Mouse (Mus musculus) monocyte, adult 2 months (primary cell): ENCODE results near the gene Slc29a3.
"Not testable (repeated sequence)": the region's sequence is repeated elsewhere in the genome, so short reads cannot be mapped to it uniquely, and the experiment has no call there.

Experiments
- DNase-seq, 2 experiments: peaks; one replicate each; pipeline ENCODE4 v3.0.0; 2022; ENCODE audit warnings: low spot score in 2 of 2, low read depth in 1 of 2

Slc29a3 gene

DNA sequence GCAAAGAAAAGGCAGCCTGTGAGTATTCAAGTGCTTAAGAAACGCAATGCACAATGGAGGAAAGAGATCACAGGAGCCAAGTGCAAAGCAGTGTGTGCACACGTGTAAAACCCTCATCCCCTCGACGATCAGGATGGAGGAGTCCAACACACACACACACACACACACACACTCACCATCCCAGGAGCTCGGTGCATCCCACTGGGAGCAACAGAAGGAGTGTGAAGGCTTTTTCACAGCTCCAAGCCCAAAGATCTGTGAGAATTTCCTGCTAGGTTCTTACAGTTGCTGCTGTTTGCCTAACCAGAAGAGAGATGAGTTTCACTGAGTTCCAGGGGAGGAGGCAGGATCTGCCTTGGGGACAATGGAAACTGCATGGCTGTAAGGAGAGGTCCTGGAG is 20.9 kb downstream of the Slc29a3 start:
- DNase-seq, result no peak

DNA sequence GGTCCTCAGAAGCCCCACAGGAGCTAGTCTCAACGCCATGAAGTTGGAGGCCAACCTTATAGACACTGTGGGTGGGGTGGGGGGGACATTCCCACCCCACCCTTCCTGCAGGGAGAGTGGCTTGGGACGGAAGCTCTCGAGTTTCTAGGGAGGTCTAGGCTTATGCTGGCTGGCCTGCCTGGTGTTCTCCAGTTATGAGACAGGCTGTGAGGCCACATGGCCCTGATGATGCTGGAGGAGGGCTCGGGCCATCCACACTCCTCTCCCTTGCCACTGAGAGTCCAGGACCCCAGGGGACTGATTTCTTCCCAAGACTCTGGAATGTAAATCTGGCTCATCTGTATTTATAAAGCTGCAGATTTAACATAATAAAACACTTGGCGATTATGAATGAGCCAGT is 25.3 kb downstream of the Slc29a3 start:
- DNase-seq, result no peak

DNA sequence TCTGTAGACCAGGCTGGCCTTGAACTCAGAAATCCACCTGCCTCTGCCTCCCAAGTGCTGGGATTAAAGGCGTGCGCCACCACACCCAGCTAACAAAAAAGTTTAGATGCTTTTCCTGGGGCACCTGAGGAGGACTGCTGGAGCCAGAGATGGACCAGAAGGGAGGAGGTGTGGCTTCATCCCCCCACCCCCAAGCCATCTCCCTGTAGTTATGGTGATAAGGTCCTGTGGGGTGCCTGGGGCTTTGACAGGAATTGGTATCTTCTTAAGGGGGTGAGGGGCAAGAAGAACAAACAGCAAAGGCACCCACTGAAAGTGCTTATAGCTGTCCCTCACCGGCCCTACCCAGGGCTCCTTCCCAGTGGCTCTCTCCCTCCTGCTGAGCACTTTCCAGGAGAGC is 25.7 kb downstream of the Slc29a3 start:
- no peak for DNase-seq

DNA sequence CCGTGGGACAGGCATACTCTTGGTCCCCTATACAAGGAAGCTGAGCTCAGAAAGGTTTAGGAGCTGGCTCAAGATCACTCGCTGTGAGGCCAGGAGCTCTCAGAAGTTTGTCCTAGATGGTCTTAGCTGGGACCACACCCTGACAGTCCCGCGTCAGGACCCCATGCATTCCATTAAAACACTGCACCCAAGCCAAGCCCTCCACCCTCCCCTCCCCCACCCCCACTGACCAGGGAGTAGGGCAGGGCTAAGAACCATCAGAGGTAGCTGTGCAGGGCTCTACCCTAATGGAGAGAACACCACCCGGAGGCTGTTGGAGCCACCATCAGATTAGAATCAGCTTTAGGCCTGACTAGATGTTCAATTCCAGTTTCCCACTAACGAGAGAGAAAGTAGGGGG is 28.1 kb downstream of the Slc29a3 start:
- DNase-seq, result no peak

DNA sequence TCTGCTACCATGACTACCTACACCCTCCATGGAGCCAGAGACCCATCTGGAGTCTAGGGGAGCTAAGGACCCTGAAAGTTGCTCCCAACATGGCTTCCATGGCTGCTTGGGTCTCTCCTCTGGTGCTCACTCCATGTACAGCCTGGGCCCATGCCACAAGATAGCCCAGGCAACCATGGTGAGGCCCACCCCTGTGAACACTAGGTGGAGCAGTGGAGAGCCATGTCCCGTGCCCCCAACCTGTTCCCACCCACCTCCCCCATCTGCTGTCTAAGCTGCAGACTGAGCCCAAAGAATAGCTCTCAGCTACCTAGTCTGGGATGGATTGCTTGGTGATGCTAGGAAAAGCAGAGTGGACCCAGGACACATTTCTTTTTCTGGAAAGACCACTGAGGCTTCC is 29.2 kb downstream of the Slc29a3 start:
- no peak for DNase-seq

DNA sequence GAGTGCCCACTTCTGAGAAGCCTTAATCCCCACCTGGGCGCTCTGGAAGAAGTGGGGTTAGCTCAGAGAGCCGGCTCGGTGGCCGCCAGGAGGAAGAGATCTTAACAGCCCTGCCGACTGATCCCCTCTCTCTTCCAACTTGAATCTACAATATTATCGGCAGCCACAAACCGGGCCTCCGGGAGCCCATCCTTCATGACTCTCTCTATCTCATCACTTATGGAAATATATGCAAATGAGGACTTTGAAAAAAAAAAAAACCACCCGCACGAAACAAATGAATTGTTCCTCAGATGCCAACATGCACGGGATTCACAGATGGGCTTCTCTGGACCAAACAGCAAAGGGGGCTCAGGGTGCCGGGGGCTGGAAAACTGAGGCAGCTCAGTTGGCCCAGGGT is 31.0 kb downstream of the Slc29a3 start:
- DNase-seq, result no peak

DNA sequence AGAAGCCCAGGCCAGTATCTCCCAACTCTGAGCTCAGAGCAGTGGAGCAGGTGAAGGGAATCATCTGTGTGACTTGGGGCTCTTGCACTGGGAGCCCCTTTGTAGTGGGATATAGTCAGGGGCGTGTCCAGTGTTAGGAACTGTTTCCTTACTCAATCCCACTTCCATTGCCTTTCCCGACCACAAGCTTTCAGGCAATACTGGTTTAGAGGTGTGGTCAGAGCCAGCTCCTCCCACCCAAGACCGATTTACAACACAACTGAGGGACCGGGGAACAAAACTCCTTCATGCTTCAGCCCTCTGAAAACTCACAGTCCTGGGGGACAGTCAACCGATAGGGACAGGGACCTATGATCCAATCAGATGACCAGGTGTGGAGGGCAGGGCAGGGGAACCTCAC is 32.1 kb downstream of the Slc29a3 start:
- DNase-seq, result no peak

DNA sequence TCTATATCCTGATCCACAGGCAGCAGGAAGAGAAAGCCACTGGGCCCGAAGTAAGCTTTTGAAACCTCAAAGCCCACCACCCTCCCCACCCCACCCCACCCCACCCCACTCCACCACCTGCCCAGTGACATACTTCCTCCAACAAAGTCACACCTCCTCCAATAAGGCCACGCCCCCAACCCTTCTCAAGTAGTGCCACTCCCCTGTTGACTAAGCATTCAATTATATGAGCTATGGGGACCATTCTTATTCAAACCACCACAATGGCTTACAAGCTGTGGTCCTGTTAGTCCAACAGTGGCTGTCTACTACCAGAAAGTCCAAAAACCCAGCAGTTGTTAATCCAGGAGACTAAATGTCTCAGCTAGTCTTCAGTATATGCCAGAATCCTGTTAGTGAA is 34.1 kb downstream of the Slc29a3 start:
- no peak for DNase-seq

DNA sequence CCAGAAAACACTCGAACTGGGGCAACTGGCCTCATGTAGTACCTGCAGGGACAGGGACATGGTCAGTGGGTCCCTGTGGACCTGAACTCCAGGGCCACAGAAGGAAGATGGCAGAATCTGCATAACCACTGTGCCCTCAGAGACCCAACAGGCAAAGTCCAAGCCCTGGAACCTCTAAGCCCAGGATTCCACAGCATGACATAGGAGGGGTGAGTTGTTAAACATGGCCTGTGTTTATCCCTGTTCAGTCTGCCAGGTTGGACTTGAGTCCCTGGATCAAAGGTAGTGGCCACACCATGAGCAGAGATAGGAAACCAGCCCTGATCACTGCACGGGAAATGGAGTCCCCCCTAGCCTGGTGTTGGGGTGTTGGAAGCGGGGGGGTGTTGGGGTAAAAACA is 36.1 kb downstream of the Slc29a3 start:
- DNase-seq, result no peak

DNA sequence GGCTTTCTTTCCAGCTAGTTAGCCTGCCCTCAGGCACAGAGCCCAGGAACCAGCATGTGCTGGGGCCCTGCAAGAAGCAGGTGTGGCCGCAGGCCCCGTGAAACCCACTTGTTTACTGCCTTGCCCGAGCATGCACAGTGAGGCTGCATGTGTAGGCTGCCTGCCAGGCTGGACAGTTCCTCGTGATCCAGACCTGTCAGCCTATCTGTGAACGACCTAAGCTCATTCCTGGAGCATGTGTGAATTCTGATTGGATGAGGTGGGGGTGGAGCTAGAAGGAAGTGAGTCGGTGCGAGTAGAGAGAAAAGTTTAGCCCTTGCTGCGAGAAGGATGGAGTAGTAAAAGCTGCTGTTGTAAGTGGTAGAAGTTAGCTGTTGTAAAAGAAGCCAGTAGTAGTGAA is 40.3 kb downstream of the Slc29a3 start:
- DNase-seq, result not testable (repeated sequence)

DNA sequence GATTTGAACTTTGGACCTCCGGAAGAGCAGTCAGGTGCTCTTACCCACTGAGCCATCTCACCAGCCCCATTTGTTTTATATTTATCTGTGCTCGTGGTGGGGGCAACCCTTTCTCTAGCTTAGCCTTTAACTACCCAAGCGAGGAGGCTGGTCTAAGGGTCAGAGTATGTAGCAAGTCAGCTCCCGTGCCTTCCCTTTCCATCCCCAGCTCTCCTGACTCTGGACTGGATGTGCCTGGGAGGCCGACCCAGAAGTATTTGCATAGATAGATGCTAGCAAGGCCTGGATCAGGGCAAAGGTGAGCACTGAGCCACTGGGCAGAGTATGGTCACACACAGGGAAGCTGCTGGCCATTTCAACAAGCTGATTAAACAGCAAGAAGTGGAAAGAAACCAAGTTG is 43.8 kb downstream of the Slc29a3 start:
- no peak for DNase-seq

DNA sequence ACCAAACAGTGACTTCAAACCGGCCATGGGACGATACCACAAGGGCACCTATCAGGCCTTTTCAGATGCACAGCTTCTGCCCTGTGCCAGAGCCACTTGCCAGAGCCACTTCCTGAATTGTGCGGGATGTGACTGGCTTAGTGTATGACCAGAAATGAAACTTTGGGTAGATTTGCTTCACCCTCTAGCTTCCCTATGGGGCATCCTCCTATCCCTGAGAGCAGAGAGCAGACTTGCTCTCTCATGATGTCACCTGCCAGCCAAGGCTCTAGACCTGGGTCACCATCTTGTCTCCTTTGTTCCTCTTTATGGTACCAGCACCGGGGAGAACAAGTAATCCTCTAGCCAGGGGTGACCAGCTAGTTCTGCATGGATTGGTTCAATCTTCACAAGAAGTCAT is 46.3 kb downstream of the Slc29a3 start:
- peak; percentile 59 to 64 for DNase-seq

DNA sequence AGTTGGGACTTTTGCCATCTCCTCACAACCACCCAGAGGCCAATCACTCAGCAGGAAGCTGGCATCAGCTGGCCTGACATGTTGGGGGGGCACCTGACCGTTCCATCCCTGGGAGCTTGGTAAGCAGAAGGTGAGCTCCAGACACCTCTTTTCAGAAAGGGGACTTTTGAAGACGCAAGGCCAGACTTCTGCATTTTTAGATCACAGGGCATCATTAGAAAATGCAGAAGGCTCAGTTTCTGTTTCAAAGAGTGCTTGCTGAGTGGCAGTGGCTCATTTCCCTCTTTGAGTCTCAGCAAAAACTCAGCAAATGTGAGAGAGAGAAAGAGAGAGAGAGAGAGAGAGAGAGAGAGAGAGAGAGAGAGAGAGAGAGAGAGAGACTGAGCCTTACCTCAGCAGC is 47.5 kb downstream of the Slc29a3 start:
- DNase-seq, result peak in 1 of 2 experiments; percentile 23

DNA sequence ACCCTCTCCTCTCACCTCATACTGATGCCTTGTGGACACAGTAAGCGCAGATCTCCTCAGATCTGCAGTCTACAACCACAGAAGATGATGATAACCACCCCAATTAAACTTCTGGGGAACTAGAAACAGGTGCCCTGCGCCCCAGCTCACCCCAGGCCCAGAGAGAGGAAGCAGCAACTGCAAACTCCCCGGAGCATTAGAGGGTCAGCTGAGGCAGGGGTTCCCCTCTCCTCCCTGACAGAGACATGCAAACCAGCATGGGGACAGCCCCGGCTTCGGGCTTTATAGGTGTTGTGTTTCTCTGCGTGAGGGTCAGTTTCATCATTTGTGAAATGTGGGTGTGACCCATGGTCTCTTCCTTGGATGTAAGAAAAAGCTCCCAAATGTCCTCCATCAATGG is 54.8 kb downstream of the Slc29a3 start:
- DNase-seq, result no peak

DNA sequence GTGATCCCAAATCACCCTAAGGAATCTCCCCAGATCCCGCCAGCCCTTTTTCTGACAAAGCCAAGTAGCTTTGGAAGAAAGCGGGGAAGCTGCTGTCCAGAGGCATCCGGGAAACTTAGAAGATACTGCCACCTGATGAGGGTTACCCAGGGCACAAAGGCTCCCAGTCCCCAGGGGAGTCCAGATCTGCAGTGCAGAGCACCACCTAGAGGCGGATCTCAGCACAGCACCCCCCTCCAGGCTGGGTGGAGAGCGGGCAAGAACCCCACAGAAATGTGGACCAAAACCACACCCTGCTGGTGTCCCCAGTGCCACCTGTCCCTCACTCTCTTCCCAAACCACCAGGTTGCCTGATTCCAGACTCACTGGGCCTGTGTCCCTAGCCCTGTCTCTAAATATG is 55.6 kb downstream of the Slc29a3 start:
- peak; percentile 39 to 65 for DNase-seq

DNA sequence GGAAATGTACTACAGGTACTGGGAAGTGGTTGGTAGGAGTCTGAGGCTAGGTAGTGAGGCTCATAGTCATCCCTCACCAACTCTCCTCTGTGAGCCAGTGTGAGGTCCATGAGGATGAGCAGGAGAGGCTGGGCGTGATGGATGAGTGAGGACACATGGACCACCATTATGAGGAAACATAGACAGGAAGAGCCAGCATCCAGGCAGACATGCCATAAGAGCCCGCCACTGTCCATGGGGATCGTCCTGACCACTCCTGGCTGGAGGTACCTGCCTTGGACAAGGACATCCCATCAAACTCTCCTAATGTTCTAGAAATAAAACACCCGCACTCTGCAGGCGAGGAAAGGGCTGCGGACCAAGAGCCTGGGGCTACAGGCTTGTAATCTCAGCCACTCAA is 56.2 kb downstream of the Slc29a3 start, which contains the start of gene Cdh23:
Cdh23 (minus strand) TSS at position 101 of the 400 bp plus-strand sequence.
- DNase-seq, result no peak

DNA sequence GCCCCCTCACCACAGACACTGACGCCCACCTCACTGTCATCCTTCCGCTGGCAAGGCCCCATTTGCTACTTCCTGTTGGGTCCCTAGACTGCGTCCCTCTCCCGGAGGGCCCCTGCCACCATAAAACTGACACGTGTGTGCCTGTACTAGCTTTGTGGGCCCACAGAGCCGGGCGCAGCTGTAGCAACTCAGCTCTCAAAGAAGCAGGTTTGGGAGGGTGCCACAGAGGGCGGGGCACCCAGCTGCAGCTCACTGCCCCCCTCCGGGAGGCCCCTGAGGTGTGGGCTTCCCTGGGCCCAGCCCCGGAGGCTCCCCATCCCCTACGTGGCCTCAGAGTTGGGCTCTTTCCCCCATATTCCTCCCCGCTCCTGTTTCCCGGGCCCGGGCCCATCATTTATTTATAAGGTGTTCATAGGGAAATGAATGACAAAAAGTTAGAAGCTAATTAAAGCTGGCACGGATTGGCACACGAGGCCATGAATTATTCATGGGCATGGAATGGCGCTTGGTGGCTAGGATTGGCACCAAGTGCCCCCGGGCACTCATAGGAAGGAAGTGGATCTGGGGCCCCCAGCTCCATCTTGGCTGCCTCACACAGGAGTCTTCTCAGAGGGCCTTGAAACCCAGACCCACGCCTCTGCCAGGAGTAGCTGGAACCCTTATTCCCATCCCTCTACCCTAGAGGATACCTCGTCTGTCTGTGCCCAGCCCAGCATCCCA is 60.8 kb downstream of the Slc29a3 start:
- DNase-seq, result no peak

DNA sequence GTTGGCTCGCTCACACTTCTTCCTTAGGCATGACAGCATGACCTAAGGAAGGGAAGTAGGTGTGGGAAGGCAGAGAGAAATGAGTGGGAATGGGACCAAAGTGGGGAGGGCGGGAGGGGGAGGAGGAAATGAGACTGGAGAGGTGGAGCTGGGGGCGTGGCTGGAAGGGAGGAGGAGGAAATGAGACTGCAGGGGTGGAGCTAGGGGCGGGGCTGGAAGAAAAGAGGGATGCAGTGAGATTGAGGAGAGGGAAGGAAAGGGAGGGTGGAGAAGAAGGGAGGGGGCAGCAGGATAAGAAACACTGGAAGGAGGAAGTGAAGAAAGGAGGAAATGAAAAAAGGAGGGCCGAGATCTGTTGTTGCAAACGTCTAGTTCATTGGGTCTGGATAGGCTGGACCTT is 61.6 kb downstream of the Slc29a3 start:
- no peak for DNase-seq

DNA sequence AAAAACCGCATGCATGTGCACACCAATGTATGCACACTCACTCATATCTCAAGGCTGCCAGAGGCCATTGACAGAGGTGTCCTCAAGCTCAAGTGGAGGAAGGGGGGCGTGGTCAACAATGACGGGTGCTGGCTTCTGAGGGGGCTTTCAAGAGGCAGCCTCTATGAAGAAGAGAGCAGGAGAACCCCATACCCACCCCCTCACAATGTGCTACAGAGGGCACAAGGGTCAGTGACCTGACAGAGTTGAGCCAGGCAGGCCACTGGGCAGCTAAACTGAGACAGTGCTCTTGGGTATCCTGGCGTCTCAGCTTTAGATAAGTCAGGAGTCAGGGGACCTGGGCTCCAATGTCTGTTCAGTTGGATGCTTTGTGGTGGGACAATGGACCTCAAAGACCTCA is 63.2 kb downstream of the Slc29a3 start:
- no peak for DNase-seq

DNA sequence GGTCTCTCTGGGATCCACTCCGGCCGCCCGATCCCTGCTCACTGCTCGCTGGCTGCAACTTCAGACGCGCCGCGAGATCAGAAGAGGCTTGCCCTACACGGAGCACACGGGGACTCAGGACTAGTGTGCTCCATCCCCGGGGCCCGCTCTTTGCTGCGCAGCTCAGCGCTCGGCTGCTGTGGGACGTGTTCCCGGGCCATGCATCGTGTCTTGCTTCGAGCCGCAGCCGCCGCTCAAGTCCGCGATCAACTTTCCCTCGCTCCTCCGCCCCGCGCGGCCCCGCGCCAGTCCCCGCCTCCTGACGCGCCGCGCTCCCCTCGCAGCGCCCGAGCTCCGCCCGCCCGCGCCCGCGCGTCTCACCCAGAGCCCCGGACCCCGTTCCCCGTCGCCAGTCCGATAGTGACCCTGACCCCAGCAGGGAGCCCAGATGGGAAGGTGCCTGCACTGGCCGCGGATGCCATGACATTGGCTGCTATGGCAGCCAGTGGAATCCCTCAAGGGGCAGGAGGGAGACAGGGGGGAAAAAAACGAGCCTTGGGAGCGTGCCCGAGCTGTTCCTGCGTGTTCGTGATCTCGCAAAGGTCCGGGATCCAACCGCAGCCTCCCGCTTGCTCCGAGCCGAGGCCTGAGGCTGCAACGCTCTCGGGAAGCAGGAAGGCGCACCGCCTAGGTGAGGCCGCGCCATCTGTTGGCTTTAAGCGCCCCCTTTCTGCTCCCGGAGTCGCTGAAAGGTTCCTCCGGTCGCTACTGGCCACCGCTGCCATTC is 65.4 kb downstream of the Slc29a3 start:
- DNase-seq, result no peak

DNA sequence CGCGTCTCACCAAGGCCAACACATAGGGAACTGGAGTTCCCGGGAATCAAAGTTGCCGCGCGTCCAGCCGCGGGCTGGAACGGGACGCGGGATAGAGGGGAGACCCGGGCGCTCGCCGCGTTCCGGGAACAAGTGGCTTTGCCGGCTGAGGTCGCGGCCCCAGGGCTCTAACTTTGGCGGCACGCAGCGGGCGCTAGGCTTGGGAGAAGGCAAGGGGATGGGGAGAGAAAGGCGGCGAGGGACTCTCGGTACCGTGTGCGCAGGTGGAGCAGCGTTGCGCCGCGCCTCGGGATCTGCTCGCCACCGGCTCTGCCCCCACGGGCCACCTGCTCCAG is 66.0 kb downstream of the Slc29a3 start:
- no peak for DNase-seq

DNA sequence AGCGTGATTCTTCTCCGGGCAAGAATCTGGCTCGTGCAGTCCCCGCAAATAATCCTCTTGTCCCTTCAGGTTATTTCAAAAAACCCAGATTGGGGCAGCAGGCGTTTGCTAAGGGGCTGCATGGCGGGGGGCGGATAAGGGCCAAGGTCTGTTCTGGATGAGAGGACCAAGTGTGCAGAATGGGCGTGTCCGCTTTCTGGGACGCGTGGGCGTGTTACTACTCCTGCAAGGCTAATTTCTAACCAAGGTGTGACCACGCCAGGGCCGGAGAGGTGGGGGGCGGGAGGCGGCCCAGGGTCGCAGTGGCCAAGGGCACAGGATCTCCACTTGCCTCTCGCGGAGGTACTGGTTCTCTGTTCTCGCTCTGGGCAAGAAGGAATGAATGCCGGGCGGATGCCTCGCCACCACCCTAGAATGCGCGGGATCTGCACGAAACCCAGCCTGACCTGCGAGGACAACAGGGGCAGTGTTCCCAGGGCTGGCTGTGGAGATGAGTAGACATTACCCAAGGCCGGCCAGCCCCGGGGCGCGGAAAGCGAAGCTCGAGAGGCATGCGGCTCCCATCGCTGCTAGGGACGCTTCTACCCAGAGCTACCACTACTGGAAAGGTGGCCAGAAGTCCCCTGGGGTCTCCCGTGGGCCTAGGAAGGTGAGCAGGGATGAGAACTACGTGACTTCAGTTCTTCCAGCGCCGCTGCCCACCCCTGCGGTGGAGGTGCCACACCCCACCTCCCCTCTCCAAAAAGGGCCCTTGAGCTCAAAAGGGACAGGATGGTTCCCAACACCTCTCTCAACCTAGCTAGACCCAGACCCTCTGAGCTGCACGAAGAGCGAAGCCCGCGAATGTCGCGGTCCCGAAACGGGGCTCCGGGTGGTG is 66.6 kb downstream of the Slc29a3 start:
- no peak for DNase-seq
